Mouse (Mus musculus) testis, adult 2 months (tissue): ENCODE results near the gene Acp4.

Experiments
- CTCF ChIP-seq: fragments of 200-500 bp; IDR thresholded peaks from 2 replicates; pipeline ENCODE4 v1.5.1; 2012; ENCODE audit warnings: low read depth, mild to moderate bottlenecking, inconsistent platforms, low read length, moderate library complexity; ENCODE audit not compliant: control insufficient read depth, insufficient read depth, insufficient replicate concordance
- POLR2A ChIP-seq: fragments of 200-500 bp; IDR thresholded peaks from 2 replicates; pipeline ENCODE4 v1.6.1; 2012; ENCODE audit warnings: low read depth, mild to moderate bottlenecking, inconsistent platforms, low read length, moderate library complexity; ENCODE audit not compliant: control insufficient read depth

GRCm38 (mm10) chr7:44262791-44263643, 5.8 kb upstream of the Acp4 start:
- TF ChIP-seq CTCF (peak; percentile 91), POLR2A (no peak)
